Comparison of ENCODE assay signal across 13 mouse cellular contexts in genomic region chr10:90117836-90118235, GRCm38 (mm10).
"Had no signal": no experiment of that assay in that cellular context is flagged by ENCODE, and none has a peak within 500 bp of the region (broad histone marks: within the 10 kb centered on the region; RNA-seq: fewer than 3 reads in every experiment).

No protein-coding gene starts in this region.

- H3K27me3 ChIP-seq: limb, embryonic 15.5 days; liver, embryonic 12.5 days; megakaryocyte, embryonic 14.5 days had no signal

- H3K4me3 ChIP-seq: limb, embryonic 15.5 days; liver, embryonic 12.5 days; megakaryocyte, embryonic 14.5 days had no signal

- H3K27ac ChIP-seq: limb, embryonic 15.5 days; liver, embryonic 12.5 days; macrophage; stomach, postnatal 0 days had no signal

- DNase-seq: kidney, postnatal 25 days; layer of hippocampus, adult 9-11 months; layer of hippocampus, postnatal 36 days; lung, embryonic 14.5 days; lung, postnatal 10 days; thymus, postnatal 4 days had no signal

- H3K9ac ChIP-seq: limb, embryonic 15.5 days; liver, embryonic 12.5 days; lung, embryonic 14.5 days had no signal

- H3K36me3 ChIP-seq: limb, embryonic 15.5 days; liver, embryonic 12.5 days had no signal

- H3K4me2 ChIP-seq: limb, embryonic 15.5 days; liver, embryonic 12.5 days; lung, embryonic 14.5 days; midbrain, embryonic 11.5 days had no signal

- H3K4me1 ChIP-seq: limb, embryonic 15.5 days; liver, embryonic 12.5 days; megakaryocyte, embryonic 14.5 days had no signal

- H3K9me3 ChIP-seq: limb, embryonic 15.5 days; liver, embryonic 12.5 days; megakaryocyte, embryonic 14.5 days had no signal

- ATAC-seq: liver, embryonic 12.5 days; midbrain, embryonic 16.5 days had no signal
